Mouse (Mus musculus): ENCODE measurements at regions not wholly inside any gene's neighbourhood (a gene's known extent, or its start where the extent isn't known, plus 50 kb on each side); places are given as distances from the start of the nearest gene placed in this dataset.

GRCm38 (mm10) chr1:91709244-91709600 lies 92.0 kb upstream of the Twist2 start:
- TF ChIP-seq POLR2A (IDR thresholded peaks at IDR 0.05; ENCODE audit: low read depth, low read length) (no peak), CTCF (IDR thresholded peaks at IDR 0.05; ENCODE audit: extremely low read depth, insufficient read depth, insufficient read length, insufficient replicate concordance) (no peak)
- Histone ChIP-seq H3K4me1 (ENCODE audit: control insufficient read depth, insufficient read depth, insufficient read length) (no peaks in the 10 kb centered on the region), H3K36me3 (ENCODE audit: control insufficient read depth, insufficient read depth, low read length) (no peaks in the 10 kb centered on the region), H3K27ac (ENCODE audit: insufficient read depth, low read length) (no peak overlapping the region), H3K27me3 (ENCODE audit: control insufficient read depth, insufficient read depth, low read length) (no peaks in the 10 kb centered on the region), H3K4me3 (ENCODE audit: extremely low read depth, insufficient read depth, insufficient read length) (no peak overlapping the region)
- WGBS = 94% methylated on average over 1 of the region's 1 CpGs
- DNase-seq (ENCODE audit: low read depth in 1 of 2, low spot score in 2 of 2) = no peak

- Histone ChIP-seq H3K4me1 (ENCODE audit: control insufficient read depth, insufficient read depth, insufficient read length) (no peaks in the 10 kb centered on the region), H3K27ac (ENCODE audit: insufficient read depth, low read length) (no peak overlapping the region), H3K4me3 (ENCODE audit: extremely low read depth, insufficient read depth, insufficient read length) (no peak overlapping the region), H3K36me3 (ENCODE audit: control insufficient read depth, insufficient read depth, low read length) (no peaks in the 10 kb centered on the region), H3K27me3 (ENCODE audit: control insufficient read depth, insufficient read depth, low read length) (no peaks in the 10 kb centered on the region)
- no peak for DNase-seq (ENCODE audit: low read depth in 1 of 2, low spot score in 2 of 2)
- TF ChIP-seq POLR2A (IDR thresholded peaks at IDR 0.05; ENCODE audit: low read depth, low read length) (no peak), CTCF (IDR thresholded peaks at IDR 0.05; ENCODE audit: extremely low read depth, insufficient read depth, insufficient read length, insufficient replicate concordance) (no peak)
- 87% methylated on average over 11 of the region's 11 CpGs for WGBS
These were observed 88.1 kb upstream of the Twist2 start for GRCm38 (mm10) chr1:91713131-91713530.

- H3K27me3 ChIP-seq (ENCODE audit: control insufficient read depth, insufficient read depth, low read length) = no peaks in the 10 kb centered on the region
- DNase-seq (ENCODE audit: low read depth in 1 of 2, low spot score in 2 of 2) = no peak
- no peak overlapping the region for H3K4me3 ChIP-seq (ENCODE audit: extremely low read depth, insufficient read depth, insufficient read length)
- TF ChIP-seq CTCF (IDR thresholded peaks at IDR 0.05; ENCODE audit: extremely low read depth, insufficient read depth, insufficient read length, insufficient replicate concordance) (no peak), POLR2A (IDR thresholded peaks at IDR 0.05; ENCODE audit: low read depth, low read length) (no peak)
- no peaks in the 10 kb centered on the region for H3K4me1 ChIP-seq (ENCODE audit: control insufficient read depth, insufficient read depth, insufficient read length)
- H3K27ac ChIP-seq (ENCODE audit: insufficient read depth, low read length) = no peak overlapping the region
- H3K36me3 ChIP-seq (ENCODE audit: control insufficient read depth, insufficient read depth, low read length) = no peaks in the 10 kb centered on the region
- WGBS = 75% methylated on average over 6 of the region's 6 CpGs
These were observed 87.0 kb upstream of the Twist2 start for GRCm38 (mm10) chr1:91714266-91714665.

- no peak overlapping the region for H3K27ac ChIP-seq (ENCODE audit: insufficient read depth, low read length)
- TF ChIP-seq POLR2A (IDR thresholded peaks at IDR 0.05; ENCODE audit: low read depth, low read length) (no peak), CTCF (IDR thresholded peaks at IDR 0.05; ENCODE audit: extremely low read depth, insufficient read depth, insufficient read length, insufficient replicate concordance) (no peak)
- no peaks in the 10 kb centered on the region for H3K27me3 ChIP-seq (ENCODE audit: control insufficient read depth, insufficient read depth, low read length)
- WGBS = 74% methylated on average over 7 of the region's 7 CpGs
- H3K4me1 ChIP-seq (ENCODE audit: control insufficient read depth, insufficient read depth, insufficient read length) = no peaks in the 10 kb centered on the region
- DNase-seq (ENCODE audit: low read depth in 1 of 2, low spot score in 2 of 2) = no peak
- H3K4me3 ChIP-seq (ENCODE audit: extremely low read depth, insufficient read depth, insufficient read length) = no peak overlapping the region
- H3K36me3 ChIP-seq (ENCODE audit: control insufficient read depth, insufficient read depth, low read length) = no peaks in the 10 kb centered on the region
These were observed 85.9 kb upstream of the Twist2 start for GRCm38 (mm10) chr1:91715341-91715740.

- Histone ChIP-seq H3K27ac (ENCODE audit: insufficient read depth, low read length) (no peak overlapping the region), H3K36me3 (ENCODE audit: control insufficient read depth, insufficient read depth, low read length) (no peaks in the 10 kb centered on the region), H3K4me1 (ENCODE audit: control insufficient read depth, insufficient read depth, insufficient read length) (no peaks in the 10 kb centered on the region), H3K27me3 (ENCODE audit: control insufficient read depth, insufficient read depth, low read length) (no peaks in the 10 kb centered on the region), H3K4me3 (ENCODE audit: extremely low read depth, insufficient read depth, insufficient read length) (no peak overlapping the region)
- DNase-seq (ENCODE audit: low read depth in 1 of 2, low spot score in 2 of 2) = no peak
- 87% methylated on average over 2 of the region's 2 CpGs for WGBS
- TF ChIP-seq CTCF (IDR thresholded peaks at IDR 0.05; ENCODE audit: extremely low read depth, insufficient read depth, insufficient read length, insufficient replicate concordance) (no peak), POLR2A (IDR thresholded peaks at IDR 0.05; ENCODE audit: low read depth, low read length) (no peak)
These were observed 85.5 kb upstream of the Twist2 start for GRCm38 (mm10) chr1:91715791-91716190.

GRCm38 (mm10) chr1:91716836-91717235 lies 84.4 kb upstream of the Twist2 start:
- no peak overlapping the region for H3K4me3 ChIP-seq (ENCODE audit: extremely low read depth, insufficient read depth, insufficient read length)
- TF ChIP-seq CTCF (IDR thresholded peaks at IDR 0.05; ENCODE audit: extremely low read depth, insufficient read depth, insufficient read length, insufficient replicate concordance) (no peak), POLR2A (IDR thresholded peaks at IDR 0.05; ENCODE audit: low read depth, low read length) (no peak)
- no peak overlapping the region for H3K27ac ChIP-seq (ENCODE audit: insufficient read depth, low read length)
- no peaks in the 10 kb centered on the region for H3K27me3 ChIP-seq (ENCODE audit: control insufficient read depth, insufficient read depth, low read length)
- H3K36me3 ChIP-seq (ENCODE audit: control insufficient read depth, insufficient read depth, low read length) = no peaks in the 10 kb centered on the region
- no peak for DNase-seq (ENCODE audit: low read depth in 1 of 2, low spot score in 2 of 2)
- WGBS = 85% methylated on average over 2 of the region's 2 CpGs
- H3K4me1 ChIP-seq (ENCODE audit: control insufficient read depth, insufficient read depth, insufficient read length) = no peaks in the 10 kb centered on the region

- no peak overlapping the region for H3K4me3 ChIP-seq (ENCODE audit: extremely low read depth, insufficient read depth, insufficient read length)
- TF ChIP-seq CTCF (IDR thresholded peaks at IDR 0.05; ENCODE audit: extremely low read depth, insufficient read depth, insufficient read length, insufficient replicate concordance) = no peak
- TF ChIP-seq POLR2A (IDR thresholded peaks at IDR 0.05; ENCODE audit: low read depth, low read length) = no peak
- no peak overlapping the region for H3K27ac ChIP-seq (ENCODE audit: insufficient read depth, low read length)
- H3K27me3 ChIP-seq (ENCODE audit: control insufficient read depth, insufficient read depth, low read length) = no peaks in the 10 kb centered on the region
- 78% methylated on average over 8 of the region's 8 CpGs for WGBS
- no peaks in the 10 kb centered on the region for H3K4me1 ChIP-seq (ENCODE audit: control insufficient read depth, insufficient read depth, insufficient read length)
- H3K36me3 ChIP-seq (ENCODE audit: control insufficient read depth, insufficient read depth, low read length) = no peaks in the 10 kb centered on the region
- no peak for DNase-seq (ENCODE audit: low read depth in 1 of 2, low spot score in 2 of 2)
These were observed 83.3 kb upstream of the Twist2 start for GRCm38 (mm10) chr1:91717961-91718360.
